Mouse (Mus musculus) heart, postnatal 10 days (tissue): ENCODE data around the gene Myl4. TPM values are rescaled to one million over a fixed set of nuclear protein-coding genes. Genes with fewer than 3 reads are reported as not detected.

ENCODE experiments used
- DNase-seq, 2 experiments: peaks; one replicate each; pipeline ENCODE4 v3.0.0; 2021
- intact Hi-C: fragments of 180-260 bp; cut with DNase I; formaldehyde crosslinking; loops from one replicate; pipeline ENCODE4 v1.15.1; 2025
- total RNA-seq, 2 experiments: library from RNA; stranded (reverse); gene quantifications; 2 replicates each; pipeline ENCODE4 v1.2.3; 2021

Myl4 gene
- total RNA-seq, 2 experiments from 2014 or later = 257 to 700 TPM

GRCm38 (mm10) chr11:104627616-104628301 is 77.3 kb downstream of the Myl4 start:
- DNase-seq = peak; percentile 42 to 45
- intact Hi-C loops = no loop called here

GRCm38 (mm10) chr11:104628566-104628965 is 78.1 kb downstream of the Myl4 start:
- DNase-seq = no peak
- intact Hi-C loops = no loop called here

DNA sequence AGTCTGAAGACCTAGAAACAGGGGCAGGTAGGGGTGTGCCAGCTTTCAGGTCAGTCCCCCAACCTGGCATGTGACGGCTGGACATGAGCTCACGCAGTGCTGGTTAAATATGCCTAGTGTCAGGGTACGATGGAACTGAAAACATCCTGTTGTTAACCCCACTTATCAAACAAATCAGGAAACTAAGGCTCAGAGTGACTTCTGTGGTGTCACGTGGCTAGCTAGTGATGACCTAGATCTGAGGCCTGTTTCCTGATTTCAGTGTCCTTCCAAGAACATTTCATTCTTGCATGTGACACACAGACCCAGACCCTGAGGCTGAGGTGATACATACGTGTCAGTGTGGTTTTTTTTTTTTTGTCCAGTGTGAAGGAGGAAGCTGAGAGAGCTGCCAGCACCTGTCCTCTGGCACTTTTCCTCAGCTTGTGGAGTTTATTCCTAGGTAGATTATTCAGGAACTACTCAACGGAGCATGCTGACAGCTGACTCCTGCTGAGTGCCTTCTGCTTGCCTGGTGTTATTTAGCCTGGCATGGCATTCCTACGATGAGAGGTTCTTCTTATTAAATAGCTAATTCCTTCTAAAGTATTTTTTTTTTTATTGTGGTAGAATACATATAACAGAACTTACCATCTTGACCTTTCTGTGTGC is 79.8 kb downstream of the Myl4 start:
- DNase-seq = no peak
- intact Hi-C loops = no loop called here

- no peak for DNase-seq
- intact Hi-C loops = no loop called here
Measured at GRCm38 (mm10) chr11:104631306-104631705, 80.8 kb downstream of the Myl4 start.

GRCm38 (mm10) chr11:104637010-104637409 is 86.5 kb downstream of the Myl4 start:
- no peak for DNase-seq

DNA sequence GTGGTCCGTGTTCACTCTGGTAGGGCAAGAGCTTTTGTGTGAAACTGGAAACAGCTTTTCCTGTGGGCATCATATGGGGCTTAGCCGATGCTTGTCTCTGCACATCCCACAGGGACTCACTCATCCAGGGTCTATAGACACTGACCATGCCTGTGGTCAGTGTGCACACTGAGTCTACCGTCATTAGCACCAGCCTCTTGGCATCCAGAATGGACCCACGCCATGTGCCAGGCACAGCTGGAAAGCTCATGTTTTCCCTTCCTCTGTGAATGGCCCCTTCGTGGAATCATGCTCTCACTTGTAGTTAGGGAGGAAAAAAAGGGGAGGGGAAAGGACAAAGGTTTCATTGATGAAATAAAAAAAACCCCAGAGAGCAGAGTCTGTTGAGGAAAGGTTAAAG is 87.5 kb downstream of the Myl4 start:
- intact Hi-C loops = no loop called here
- no peak for DNase-seq

More at GRCm38 (mm10) chr11:104637010-104637409, 86.5 kb downstream of the Myl4 start:
- intact Hi-C loops = no loop called here

DNA sequence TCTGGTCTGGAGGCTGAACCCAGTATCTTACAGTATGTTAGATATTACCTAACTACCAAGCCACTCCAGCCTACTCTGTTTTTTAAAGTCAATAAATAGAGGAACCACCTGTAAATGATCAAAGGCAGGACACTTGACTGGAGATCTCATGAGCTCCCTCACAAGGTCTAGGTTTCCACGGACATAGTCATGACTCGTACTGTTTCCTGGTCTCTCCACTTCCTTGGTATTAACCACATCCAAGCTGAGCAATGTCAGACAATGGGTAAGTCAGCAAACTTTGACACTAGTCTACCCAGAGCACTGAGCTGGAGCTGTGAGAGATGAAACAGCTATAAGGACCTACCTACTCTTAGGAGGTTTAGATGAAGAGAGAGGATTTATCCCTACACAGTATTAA is 88.4 kb downstream of the Myl4 start:
- DNase-seq = no peak
- intact Hi-C loops = no loop called here

DNA sequence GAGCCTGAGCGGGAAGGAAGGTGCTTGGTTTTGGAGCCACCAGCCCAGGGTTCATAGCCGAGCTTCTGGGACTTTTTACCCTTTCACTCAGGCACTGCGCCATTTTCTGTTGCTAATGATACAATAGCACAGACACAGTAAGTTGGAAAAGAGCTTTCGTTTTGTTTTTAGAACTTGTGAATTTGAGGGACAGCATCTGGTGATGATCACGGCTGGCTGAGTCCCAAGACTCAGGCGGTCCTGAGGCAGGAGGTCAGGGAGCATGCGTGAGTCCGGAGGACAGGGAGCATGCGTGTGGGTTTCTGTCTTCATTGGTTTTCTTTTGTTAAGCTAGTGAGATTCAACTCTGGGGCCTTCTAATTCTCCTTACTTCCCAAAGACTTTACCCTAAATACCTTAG is 89.2 kb downstream of the Myl4 start:
- intact Hi-C loops = no loop called here
- no peak for DNase-seq

DNA sequence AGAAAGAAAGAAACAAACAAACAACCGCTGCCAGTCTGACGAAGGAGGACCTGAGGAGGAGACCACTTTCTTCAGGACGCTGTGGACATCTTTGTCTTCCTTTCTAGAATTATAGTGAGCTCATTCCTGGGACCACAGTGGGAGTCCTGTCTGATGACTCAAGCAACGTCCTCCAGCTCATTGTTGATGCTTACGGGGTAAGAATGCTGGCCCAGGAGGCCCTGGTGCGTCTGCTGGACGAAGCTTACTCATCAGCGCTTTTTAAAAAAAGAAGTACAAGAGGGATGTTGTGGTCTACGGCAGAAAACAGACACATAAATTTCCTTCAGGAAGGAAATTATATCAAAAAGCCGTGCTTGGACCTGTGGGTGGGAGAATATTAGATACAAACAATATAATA is 90.4 kb downstream of the Myl4 start:
- intact Hi-C loops = no loop called here
- DNase-seq = no peak

- intact Hi-C loops = no loop called here
Measured at GRCm38 (mm10) chr11:104643236-104643635, 92.8 kb downstream of the Myl4 start.

More at GRCm38 (mm10) chr11:104643236-104643635, 92.8 kb downstream of the Myl4 start:
- DNase-seq = no peak

Other genes with a start within 250 kb of the Myl4 start
- 10 to 100 TPM; 34.4 to 37.4 TPM for gene Kansl1, start 81.8 kb upstream of the Myl4 start, total RNA-seq
- gene Cdc27, start within 50 bp of the Myl4 start, total RNA-seq = 10 to 100 TPM; 32.4 to 40.6 TPM
- 1 to 10 TPM; 5.8 to 7.3 TPM for gene Itgb3, start 57.3 kb downstream of the Myl4 start, total RNA-seq
- gene Gm11639, start 135.0 kb downstream of the Myl4 start, total RNA-seq = under 1 TPM; 0.07 TPM